Mouse (Mus musculus) ES-E14 (cell line): Measurements from ENCODE around the gene Slc7a6. TPM values are rescaled to one million over a fixed set of nuclear protein-coding genes. Genes with fewer than 3 reads are reported as not detected.

Experiments used
- DNase-seq: peaks from one replicate; pipeline ENCODE4 v3.0.0-alpha.2; 2013; ENCODE audit warnings: low read depth, low spot score
- H3K27ac ChIP-seq: 2 replicates; pipeline ENCODE4 v1.5.1; 2012; ENCODE audit warnings: low read depth, mild to moderate bottlenecking, low read length, moderate library complexity, mixed read lengths; ENCODE audit not compliant: poor library complexity, insufficient read depth, severe bottlenecking
- H3K36me3 ChIP-seq: 2 replicates; pipeline ENCODE4 v1.6.1; 2012; ENCODE audit warnings: mild to moderate bottlenecking, low read length, moderate library complexity, mixed read lengths; ENCODE audit not compliant: control insufficient read depth, poor library complexity, insufficient read depth, severe bottlenecking
- H3K4me1 ChIP-seq, 2 experiments: fragments of 150-350 bp in 1 of 2; sonication (generic) in 1 of 2; 2 replicates each; pipeline ENCODE4 v1.6.1; 2012; ENCODE audit warnings: low read length in 2 of 2, mild to moderate bottlenecking in 1 of 2, mixed read lengths in 1 of 2; ENCODE audit not compliant: control insufficient read depth in 2 of 2, insufficient read depth in 2 of 2, poor library complexity in 1 of 2
- H3K4me3 ChIP-seq, 2 experiments: fragments of 150-350 bp in 1 of 2; sonication (generic) in 1 of 2; 2 replicates each; pipeline ENCODE4 v1.5.1; 2012; ENCODE audit warnings: low read length in 2 of 2, low read depth in 1 of 2, mild to moderate bottlenecking in 1 of 2, mixed read lengths in 1 of 2; ENCODE audit not compliant: insufficient read depth in 1 of 2, poor library complexity in 1 of 2, severe bottlenecking in 1 of 2
- H3K9ac ChIP-seq: 2 replicates; pipeline ENCODE4 v1.6.1; 2012; ENCODE audit warnings: low read depth, mild to moderate bottlenecking, low read length, mixed read lengths; ENCODE audit not compliant: poor library complexity, insufficient read depth, severe bottlenecking
- H3K9me3 ChIP-seq: fragments of 150-350 bp; sonication (generic); 2 replicates; pipeline ENCODE4 v1.6.1; 2012; ENCODE audit warnings: low read depth, mild to moderate bottlenecking, low read length; ENCODE audit not compliant: control insufficient read depth, insufficient read depth
- CHD2 ChIP-seq: IDR thresholded peaks from 2 replicates; pipeline ENCODE4 v1.6.1; 2014; ENCODE audit warnings: mild to moderate bottlenecking, low read depth, low read length, inconsistent platforms
- HCFC1 ChIP-seq: IDR thresholded peaks from 2 replicates; pipeline ENCODE4 v1.6.1; 2012; ENCODE audit warnings: low read length, inconsistent platforms, borderline replicate concordance; ENCODE audit not compliant: insufficient read depth
- MAFK ChIP-seq: IDR thresholded peaks from 2 replicates; pipeline ENCODE4 v1.6.1; 2014; ENCODE audit warnings: mild to moderate bottlenecking, low read depth, low read length, inconsistent platforms; ENCODE audit not compliant: insufficient read depth
- ZC3H11A ChIP-seq: IDR thresholded peaks from 2 replicates; pipeline ENCODE4 v1.6.1; 2012; ENCODE audit warnings: low read depth, mild to moderate bottlenecking, inconsistent platforms, low read length, borderline replicate concordance
- ZNF384 ChIP-seq: IDR thresholded peaks from 2 replicates; pipeline ENCODE4 v1.6.1; 2012; ENCODE audit warnings: low read depth, low read length, inconsistent platforms
- in situ Hi-C, 2 experiments: fragments of 600-800 bp; cut with MboI; formaldehyde crosslinking; loops; one replicate each; pipeline ENCODE4 v1.15.1; 2025; ENCODE audit warnings: low sequenced_read_pairs in 2 of 2, inconsistent platforms in 1 of 2; ENCODE audit not compliant: unreplicated experiment in 2 of 2
- total RNA-seq: library from RNA; depleted of rRNA; stranded (reverse); fragments of 300-350 nt; gene quantifications from 2 replicates; pipeline ENCODE4 v1.2.3, GENCODE M21; 2012

Gene Slc7a6
- total RNA-seq, 1 experiment: 46.2 TPM

GRCm38 (mm10) chr8:106149801-106150652 is 18.6 kb upstream of the Slc7a6 start, which contains the start of gene Pla2g15:
TSS of gene Pla2g15 (plus strand) at chr8:106150399.
- no peak within 1 kb of the TSS for H3K27ac ChIP-seq
- TF ChIP-seq ZC3H11A: no peak
- TF ChIP-seq CHD2: peak; percentile 86
- peak within 1 kb of the TSS; percentile 70 to 75 for H3K4me3 ChIP-seq
- peak within 1 kb of the TSS; percentile 68 for H3K9ac ChIP-seq
- H3K4me1 ChIP-seq: peaks cover 0 to 3% of the 10 kb centered on the region in 2 experiments; a peak in 1 of 4 replicates
- DNase-seq: peak; percentile 90
- H3K9me3 ChIP-seq: no peaks in the 10 kb centered on the region
- in situ Hi-C loops: no loop called here
- peaks cover 2% of the 10 kb centered on the region; the same call in 1 of the 2 replicates for H3K36me3 ChIP-seq

- H3K9me3 ChIP-seq: no peaks in the 10 kb centered on the region
- no peak overlapping the region for H3K27ac ChIP-seq
- peak overlapping the region; percentile 70 to 75 for H3K4me3 ChIP-seq
- H3K36me3 ChIP-seq: peaks cover 2% of the 10 kb centered on the region; the same call in 1 of the 2 replicates
- peak overlapping the region; percentile 68 for H3K9ac ChIP-seq
- H3K4me1 ChIP-seq: peaks cover 0 to 3% of the 10 kb centered on the region in 2 experiments; a peak in 1 of 4 replicates
- no peak for DNase-seq
- TF ChIP-seq ZC3H11A (no peak), CHD2 (no peak), HCFC1 (no peak), ZNF384 (no peak), MAFK (no peak)
- in situ Hi-C loops: no loop called here
Observed at GRCm38 (mm10) chr8:106150653-106151000, 18.0 kb upstream of the Slc7a6 start.

- no peaks in the 10 kb centered on the region for H3K9me3 ChIP-seq
- H3K36me3 ChIP-seq: peaks cover 2% of the 10 kb centered on the region; the same call in 1 of the 2 replicates
- H3K4me1 ChIP-seq: peaks cover 0 to 3% of the 10 kb centered on the region in 2 experiments; a peak in 1 of 4 replicates
- no peak for TF ChIP-seq MAFK
- no peak for TF ChIP-seq HCFC1
- no peak for TF ChIP-seq ZNF384
- in situ Hi-C loops: no loop called here
- peak overlapping the region; percentile 68 for H3K9ac ChIP-seq
- peak overlapping the region; percentile 70 to 75 for H3K4me3 ChIP-seq
- H3K27ac ChIP-seq: no peak overlapping the region
- no peak for DNase-seq
Observed at GRCm38 (mm10) chr8:106151041-106151440, 17.6 kb upstream of the Slc7a6 start.

- Histone ChIP-seq H3K9ac (no peak overlapping the region), H3K4me1 (peaks cover 0 to 3% of the 10 kb centered on the region in 2 experiments; a peak in 1 of 4 replicates), H3K36me3 (peaks cover 2% of the 10 kb centered on the region; the same call in 1 of the 2 replicates), H3K4me3 (no peak overlapping the region), H3K27ac (no peak overlapping the region), H3K9me3 (no peaks in the 10 kb centered on the region)
- TF ChIP-seq HCFC1 (no peak), MAFK (no peak), CHD2 (no peak), ZC3H11A (no peak), ZNF384 (no peak)
- in situ Hi-C loops: no loop called here
- DNase-seq: no peak
Observed at GRCm38 (mm10) chr8:106152876-106153275, 15.8 kb upstream of the Slc7a6 start.
